Mouse (Mus musculus) retina, postnatal 7 days (tissue): ENCODE measurements around the gene Pklr.
"Not testable (repeated sequence)": the region's sequence is repeated elsewhere in the genome, so short reads cannot be mapped to it uniquely, and the experiment has no call there.

Source experiments
- DNase-seq: peaks from one replicate; pipeline ENCODE4 v3.0.0-alpha.2; 2012; ENCODE audit warnings: low read depth, low spot score

Pklr gene

GRCm38 (mm10) chr3:89123313-89123712, 12.6 kb upstream of the Pklr start:
- DNase-seq: no peak

- DNase-seq: no peak
Measured at GRCm38 (mm10) chr3:89124241-89124640, 11.7 kb upstream of the Pklr start.

GRCm38 (mm10) chr3:89125981-89126380, 10.0 kb upstream of the Pklr start:
- DNase-seq: no peak

- no peak for DNase-seq
Measured at GRCm38 (mm10) chr3:89129908-89130307, 6.0 kb upstream of the Pklr start.

GRCm38 (mm10) chr3:89131816-89132215, 4.1 kb upstream of the Pklr start:
- DNase-seq: no peak

- no peak for DNase-seq
Measured at GRCm38 (mm10) chr3:89132285-89133062, 3.5 kb upstream of the Pklr start.

- no peak for DNase-seq
Measured at GRCm38 (mm10) chr3:89133063-89133450, 2.9 kb upstream of the Pklr start.

- no peak for DNase-seq
Measured at GRCm38 (mm10) chr3:89133752-89134151, 2.2 kb upstream of the Pklr start.

- no peak for DNase-seq
Measured at GRCm38 (mm10) chr3:89136365-89136764, 423 bp downstream of the Pklr start.

- no peak for DNase-seq
Measured at GRCm38 (mm10) chr3:89144821-89145220, 8.9 kb downstream of the Pklr start.

- peak; percentile 83 for DNase-seq
Measured at GRCm38 (mm10) chr3:89145566-89145965, 9.6 kb downstream of the Pklr start.

- no peak for DNase-seq
Measured at GRCm38 (mm10) chr3:89147101-89147978, 11.4 kb downstream of the Pklr start.

- DNase-seq: no peak
Measured at GRCm38 (mm10) chr3:89147979-89148311, 12.0 kb downstream of the Pklr start.

GRCm38 (mm10) chr3:89148567-89148966, 12.6 kb downstream of the Pklr start:
- no peak for DNase-seq

GRCm38 (mm10) chr3:89152084-89152835, 16.3 kb downstream of the Pklr start:
- no peak for DNase-seq

- no peak for DNase-seq
Measured at GRCm38 (mm10) chr3:89156951-89157350, 21.0 kb downstream of the Pklr start.

GRCm38 (mm10) chr3:89158651-89159050, 22.7 kb downstream of the Pklr start:
- DNase-seq: no peak

- DNase-seq: no peak
Measured at GRCm38 (mm10) chr3:89159211-89159610, 23.3 kb downstream of the Pklr start.

- peak; percentile 74 for DNase-seq
Measured at GRCm38 (mm10) chr3:89159616-89160344, 23.8 kb downstream of the Pklr start, which contains the start of gene Hcn3. Gene Hcn3, minus strand, starts transcription at chr3:89160196.

GRCm38 (mm10) chr3:89161207-89161606, 25.3 kb downstream of the Pklr start:
- not testable (repeated sequence) for DNase-seq

- DNase-seq: no peak
Measured at GRCm38 (mm10) chr3:89161786-89162185, 25.8 kb downstream of the Pklr start.
